Mouse (Mus musculus): ENCODE results near the gene Pex26. TPM values are rescaled to one million over a fixed set of nuclear protein-coding genes. Genes with fewer than 3 reads are reported as not detected.

Pex26 gene
- polyA plus RNA-seq (2012; rRNA removed) = 24.6 and 27.8 TPM in 2 replicates

GRCm38 (mm10) chr6:121183414-121184173, at the start of gene Pex26:
TSS of gene Pex26 (plus strand) at chr6:121183667.

GRCm38 (mm10) chr6:121210149-121210925, 26.9 kb downstream of the Pex26 start, which contains the start of gene Tuba8:
TSS of gene Tuba8 (plus strand) at chr6:121210696.

GRCm38 (mm10) chr6:121245127-121246036, 61.9 kb downstream of the Pex26 start, which contains the start of gene Usp18:
TSS of gene Usp18 (plus strand) at chr6:121245906.

Other genes with a start within 250 kb of the Pex26 start
- gene Mical3, start 52.7 kb upstream of the Pex26 start, polyA plus RNA-seq (2012; rRNA removed) = 14.9 and 16.8 TPM in 2 replicates
- gene Tuba8, start 27.0 kb downstream of the Pex26 start, polyA plus RNA-seq (2012; rRNA removed) = 0.07 and 0.15 TPM in 2 replicates
- 0.90 and 2.0 TPM in 2 replicates for gene Usp18, start 62.2 kb downstream of the Pex26 start, polyA plus RNA-seq (2012; rRNA removed)
- gene Slc6a13, start 116.6 kb downstream of the Pex26 start, polyA plus RNA-seq (2012; rRNA removed) = 0.38 and 0.45 TPM in 2 replicates
- gene Slc6a12, start 159.4 kb downstream of the Pex26 start, polyA plus RNA-seq (2012; rRNA removed) = 0.95 and 1.3 TPM in 2 replicates